Comparison of ENCODE assay signal across 9 mouse cellular contexts in the genomic region with DNA sequence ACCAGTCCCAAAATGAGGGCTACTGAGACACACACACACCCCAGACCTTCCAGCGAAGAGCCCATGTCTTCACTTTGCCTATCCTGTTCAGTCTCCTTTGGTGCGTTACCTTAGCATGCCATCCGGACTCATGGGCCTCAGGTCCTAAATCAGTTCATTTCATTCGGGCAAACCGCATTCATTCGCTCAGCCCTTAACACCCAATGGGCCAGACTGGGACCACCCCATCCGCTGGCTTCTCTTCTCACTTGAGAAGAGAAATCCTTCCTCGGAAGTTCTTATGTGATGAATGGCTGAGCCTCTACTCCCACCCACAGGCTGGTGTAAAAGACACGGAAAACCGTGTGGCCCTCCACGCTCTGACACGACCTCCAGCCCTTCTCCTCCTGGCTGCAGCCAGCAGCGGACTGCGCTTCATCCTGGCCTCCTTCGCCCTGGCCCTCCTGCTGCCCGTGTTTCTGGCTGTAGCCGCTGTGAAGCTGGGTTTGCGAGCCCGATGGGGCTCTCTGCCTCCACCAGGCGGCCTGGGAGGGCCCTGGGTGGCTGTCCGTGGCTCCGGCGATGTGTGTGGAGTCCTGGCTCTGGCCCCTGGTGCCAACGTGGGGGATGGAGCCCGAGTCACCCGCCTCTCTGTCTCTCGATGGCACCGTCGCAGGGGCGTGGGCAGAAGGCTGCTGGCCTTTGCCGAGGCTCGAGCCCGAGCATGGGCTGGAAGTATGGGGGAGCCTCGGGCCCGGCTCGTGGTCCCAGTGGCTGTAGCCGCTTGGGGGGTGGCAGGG. TPM values are rescaled to one million over a fixed set of nuclear protein-coding genes. Genes with fewer than 3 reads are reported as not detected.
DNase-seq lines count a peak whose midpoint lies in the region; ATAC-seq and TF ChIP-seq lines count a peak whose summit lies in the region.
"Had no signal": no experiment of that assay in that cellular context is flagged by ENCODE, and none has a peak within 500 bp of the region (broad histone marks: within the 10 kb centered on the region; RNA-seq: fewer than 3 reads in every experiment).

No protein-coding gene starts in this region.

- ATAC-seq in forebrain, postnatal 0 days, result peak; percentile 8
- ATAC-seq in hindbrain, embryonic 12.5 days (ENCODE audit: low FRiP score), result peak; percentile 3
- ATAC-seq in midbrain, embryonic 11.5 days (ENCODE audit: low FRiP score), result no peak
- peak; percentile 28; the same call in 1 of the 2 replicates for ATAC-seq in stomach, postnatal 0 days (ENCODE audit: low FRiP score, low TSS enrichment)

- 3% methylated on average over 37 of the region's 37 CpGs for WGBS in cerebellum, adult 2 months
- WGBS in forebrain, postnatal 0 days, result 5% methylated on average over 37 of the region's 37 CpGs
- WGBS in hindbrain, embryonic 12.5 days, result 4% methylated on average over 37 of the region's 37 CpGs
- WGBS in midbrain, embryonic 11.5 days, result 4% methylated on average over 37 of the region's 37 CpGs
- WGBS in stomach, postnatal 0 days, result 8% methylated on average over 37 of the region's 37 CpGs

- 0 out of 2 replicates have a peak, but pooled peaks have one; percentile 45 for TF ChIP-seq POLR2A in cerebellum, adult 2 months (IDR thresholded peaks at IDR 0.05; ENCODE audit: borderline replicate concordance, insufficient read depth, low read length)

- H3K9ac ChIP-seq in forebrain, postnatal 0 days, result peak overlapping the region; percentile 68
- H3K9ac ChIP-seq in hindbrain, embryonic 12.5 days, result peak overlapping the region; percentile 58
- H3K9ac ChIP-seq in midbrain, embryonic 11.5 days (ENCODE audit: low read length), result peak overlapping the region; percentile 74
- peak overlapping the region; percentile 38 for H3K9ac ChIP-seq in stomach, postnatal 0 days (ENCODE audit: low read length)

- no peaks in the 10 kb centered on the region; the same call in 1 of the 2 replicates for H3K4me1 ChIP-seq in cerebellum, adult 2 months (ENCODE audit: control insufficient read depth, insufficient read depth, low read length)
- H3K4me1 ChIP-seq in forebrain, postnatal 0 days (ENCODE audit: insufficient read depth), result peaks cover 28% of the 10 kb centered on the region; the same call in 1 of the 2 replicates
- H3K4me1 ChIP-seq in hindbrain, embryonic 12.5 days, result peaks cover 77% of the 10 kb centered on the region
- H3K4me1 ChIP-seq in midbrain, embryonic 11.5 days (ENCODE audit: control insufficient read depth, insufficient read depth, low read length), result peaks cover 62% of the 10 kb centered on the region
- peaks cover 10% of the 10 kb centered on the region for H3K4me1 ChIP-seq in stomach, postnatal 0 days (replicated peaks; ENCODE audit: control insufficient read depth, insufficient read depth)

- peak; percentile 74 for TF ChIP-seq CTCF in layer of hippocampus, adult 2 months (conservative IDR thresholded peaks at IDR 0.05)
- TF ChIP-seq CTCF in cerebellum, adult 2 months (IDR thresholded peaks at IDR 0.05; ENCODE audit: borderline replicate concordance, insufficient read depth, low read depth, low read length), result peak; percentile 34; the same call in 1 of the 2 replicates
- peak; percentile 67 for TF ChIP-seq CTCF in forebrain, postnatal 0 days (IDR thresholded peaks at IDR 0.05; ENCODE audit: low read depth)
- TF ChIP-seq CTCF in stomach, postnatal 0 days (IDR thresholded peaks at IDR 0.05; ENCODE audit: low read depth), result peak; percentile 68

- H3K4me2 ChIP-seq in forebrain, postnatal 0 days (ENCODE audit: low read depth), result peak overlapping the region; percentile 97
- peak overlapping the region; percentile 88 for H3K4me2 ChIP-seq in hindbrain, embryonic 12.5 days (replicated peaks)
- H3K4me2 ChIP-seq in midbrain, embryonic 11.5 days, result peak overlapping the region; percentile 93
- H3K4me2 ChIP-seq in stomach, postnatal 0 days (replicated peaks; ENCODE audit: low read depth), result peak overlapping the region; percentile 57

- H3K27me3 ChIP-seq in cerebellum, adult 2 months (ENCODE audit: control insufficient read depth, insufficient read depth, low read length), result no peaks in the 10 kb centered on the region
- H3K27me3 ChIP-seq in forebrain, postnatal 0 days (ENCODE audit: insufficient read depth, low read length), result no peaks in the 10 kb centered on the region
- no peaks in the 10 kb centered on the region for H3K27me3 ChIP-seq in hindbrain, embryonic 12.5 days
- no peaks in the 10 kb centered on the region; the same call in 1 of the 2 replicates for H3K27me3 ChIP-seq in midbrain, embryonic 11.5 days (ENCODE audit: control insufficient read depth, insufficient read depth, low read length)
- H3K27me3 ChIP-seq in stomach, postnatal 0 days (ENCODE audit: control insufficient read depth, insufficient read depth, low read length), result no peaks in the 10 kb centered on the region

- no peak for DNase-seq in layer of hippocampus, adult 2 months (ENCODE audit: low spot score in 2 of 2)
- no peak for DNase-seq in layer of hippocampus, adult 9-10 months (ENCODE audit: low spot score)
- DNase-seq in cerebellum, adult 2 months, result peak; percentile 74 to 76
- DNase-seq in forebrain, postnatal 0 days, result peak; percentile 67
- peak; percentile 66 to 69 for DNase-seq in left cerebral cortex, postnatal 36 days (ENCODE audit: low spot score in 2 of 2)
- DNase-seq in midbrain, embryonic 11.5 days (ENCODE audit: low spot score, missing footprints), result peak; percentile 92
- peak; percentile 69 for DNase-seq in stomach, postnatal 0 days (ENCODE audit: low spot score)

- TF ChIP-seq EP300 in stomach, postnatal 0 days (optimal IDR thresholded peaks at IDR 0.05), result no peak

- peak overlapping the region; percentile 85 for H3K4me3 ChIP-seq in layer of hippocampus, adult 2 months
- peak overlapping the region; percentile 51 for H3K4me3 ChIP-seq in cerebellum, adult 2 months (replicated peaks; ENCODE audit: insufficient read depth, low read depth, low read length)
- H3K4me3 ChIP-seq in forebrain, postnatal 0 days (ENCODE audit: low read depth, low read length), result peak overlapping the region; percentile 53
- H3K4me3 ChIP-seq in hindbrain, embryonic 12.5 days, result peak overlapping the region; percentile 35
- H3K4me3 ChIP-seq in midbrain, embryonic 11.5 days (ENCODE audit: low read depth, low read length), result peak overlapping the region; percentile 35
- 0 out of 2 replicates have a peak overlapping the region, but pooled peaks have one; percentile 6 for H3K4me3 ChIP-seq in stomach, postnatal 0 days (ENCODE audit: low read depth, low read length)

- no peaks in the 10 kb centered on the region for H3K9me3 ChIP-seq in forebrain, postnatal 0 days (ENCODE audit: low read length)
- no peaks in the 10 kb centered on the region for H3K9me3 ChIP-seq in hindbrain, embryonic 12.5 days (replicated peaks)
- no peaks in the 10 kb centered on the region for H3K9me3 ChIP-seq in midbrain, embryonic 11.5 days (ENCODE audit: control insufficient read depth, low read length)
- H3K9me3 ChIP-seq in stomach, postnatal 0 days (ENCODE audit: control insufficient read depth, low read length), result no peaks in the 10 kb centered on the region

- peak overlapping the region; percentile 94 for H3K27ac ChIP-seq in layer of hippocampus, adult 2 months
- H3K27ac ChIP-seq in cerebellum, adult 2 months (ENCODE audit: insufficient read depth, low read length), result peak overlapping the region; percentile 89
- peak overlapping the region; percentile 96 for H3K27ac ChIP-seq in forebrain, postnatal 0 days (ENCODE audit: low read depth, low read length)
- peak overlapping the region; percentile 98 for H3K27ac ChIP-seq in hindbrain, embryonic 12.5 days
- peak overlapping the region; percentile 98 for H3K27ac ChIP-seq in midbrain, embryonic 11.5 days (ENCODE audit: low read depth, low read length)
- peak overlapping the region; percentile 88 for H3K27ac ChIP-seq in stomach, postnatal 0 days (replicated peaks)

- H3K36me3 ChIP-seq in forebrain, postnatal 0 days (ENCODE audit: insufficient read depth), result peaks cover 25% of the 10 kb centered on the region
- peaks cover 23% of the 10 kb centered on the region for H3K36me3 ChIP-seq in hindbrain, embryonic 12.5 days
- H3K36me3 ChIP-seq in midbrain, embryonic 11.5 days (ENCODE audit: control insufficient read depth, insufficient read depth, low read length), result peaks cover 10% of the 10 kb centered on the region
- peaks cover 13% of the 10 kb centered on the region for H3K36me3 ChIP-seq in stomach, postnatal 0 days (ENCODE audit: control insufficient read depth, insufficient read depth, low read length)

- intact Hi-C loops in left cerebral cortex, postnatal 36 days (cut with DNase I), result loop anchor here (5.0 kb wide), 3 partner anchors 61 to 134 kb away; partner anchors contain the start of gene Shisa7

RNA-seq across cellular contexts. Expression of gene Ssc5d, which starts 1.8 kb away (rescaled TPM):
- 1 to 10 TPM; 2.4 to 3.5 TPM for total RNA-seq in layer of hippocampus, adult 2 months (2021)
- polyA plus RNA-seq in cerebellum, adult 2 months (2012; rRNA removed), result 1.9 TPM in 2 replicates
- 0.54 and 1.7 TPM in 2 replicates for total RNA-seq in forebrain, postnatal 0 days (2014; rRNA removed)
- 0.51 and 0.63 TPM in 2 replicates for polyA plus RNA-seq in forebrain, postnatal 0 days (2015; fragmentation: Nextera tagmentation; extraction: Ambion mirVana)
- 1.6 and 2.2 TPM in 2 replicates for polyA plus RNA-seq in hindbrain, embryonic 12.5 days (2016; fragmentation: Nextera tagmentation; extraction: Ambion mirVana)
- 1 to 10 TPM in 1 of 2 experiments, under 1 TPM in 1; 0.84 to 3.6 TPM for total RNA-seq in left cerebral cortex, postnatal 36 days (2021)
- polyA plus RNA-seq in midbrain, embryonic 11.5 days (2014; fragmentation: Nextera tagmentation; extraction: Ambion mirVana), result 1.0 and 1.6 TPM in 2 replicates
- 1.3 and 1.9 TPM in 2 replicates for polyA plus RNA-seq in stomach, postnatal 0 days (2015; fragmentation: Nextera tagmentation; extraction: Ambion mirVana)

RNA-seq across cellular contexts. Expression of gene Nat14, which starts 1.9 kb away (rescaled TPM):
- 100 to 1,000 TPM; 103 to 114 TPM for total RNA-seq in layer of hippocampus, adult 2 months (2021)
- polyA plus RNA-seq in cerebellum, adult 2 months (2012; rRNA removed), result 33.5 and 37.5 TPM in 2 replicates
- total RNA-seq in forebrain, postnatal 0 days (2014; rRNA removed), result 45.5 and 69.9 TPM in 2 replicates
- 20.5 and 54.3 TPM in 2 replicates for polyA plus RNA-seq in forebrain, postnatal 0 days (2015; fragmentation: Nextera tagmentation; extraction: Ambion mirVana)
- 12.3 and 14.3 TPM in 2 replicates for polyA plus RNA-seq in hindbrain, embryonic 12.5 days (2016; fragmentation: Nextera tagmentation; extraction: Ambion mirVana)
- total RNA-seq in left cerebral cortex, postnatal 36 days (2021), result 100 to 1,000 TPM; 103 to 106 TPM
- polyA plus RNA-seq in midbrain, embryonic 11.5 days (2014; fragmentation: Nextera tagmentation; extraction: Ambion mirVana), result 8.0 and 10.4 TPM in 2 replicates
- 2.3 and 2.5 TPM in 2 replicates for polyA plus RNA-seq in stomach, postnatal 0 days (2015; fragmentation: Nextera tagmentation; extraction: Ambion mirVana)

RNA-seq across cellular contexts. Expression of gene Zfp628, which starts 8.8 kb away (rescaled TPM):
- total RNA-seq in layer of hippocampus, adult 2 months (2021), result 10 to 100 TPM; 15.0 to 15.8 TPM
- 9.8 and 10.4 TPM in 2 replicates for polyA plus RNA-seq in cerebellum, adult 2 months (2012; rRNA removed)
- total RNA-seq in forebrain, postnatal 0 days (2014; rRNA removed), result 5.4 and 9.2 TPM in 2 replicates
- polyA plus RNA-seq in forebrain, postnatal 0 days (2015; fragmentation: Nextera tagmentation; extraction: Ambion mirVana), result 5.8 and 6.0 TPM in 2 replicates
- 4.3 and 4.8 TPM in 2 replicates for polyA plus RNA-seq in hindbrain, embryonic 12.5 days (2016; fragmentation: Nextera tagmentation; extraction: Ambion mirVana)
- total RNA-seq in left cerebral cortex, postnatal 36 days (2021), result 10 to 100 TPM; 14.0 to 17.0 TPM
- 3.5 and 3.8 TPM in 2 replicates for polyA plus RNA-seq in midbrain, embryonic 11.5 days (2014; fragmentation: Nextera tagmentation; extraction: Ambion mirVana)
- polyA plus RNA-seq in stomach, postnatal 0 days (2015; fragmentation: Nextera tagmentation; extraction: Ambion mirVana), result 1.8 and 1.9 TPM in 2 replicates

RNA-seq across cellular contexts. Expression of gene Gm36210, which starts 17.5 kb away (rescaled TPM):
- total RNA-seq in layer of hippocampus, adult 2 months (2021), result under 1 TPM in 1 of 2 experiments, not detected in 1; 0.28 TPM
- polyA plus RNA-seq in cerebellum, adult 2 months (2012; rRNA removed), result 0.59 and 0.61 TPM in 2 replicates
- 0.48 and 0.85 TPM in 2 replicates for total RNA-seq in forebrain, postnatal 0 days (2014; rRNA removed)
- 0.29 and 0.47 TPM in 2 replicates for polyA plus RNA-seq in forebrain, postnatal 0 days (2015; fragmentation: Nextera tagmentation; extraction: Ambion mirVana)
- polyA plus RNA-seq in hindbrain, embryonic 12.5 days (2016; fragmentation: Nextera tagmentation; extraction: Ambion mirVana), result not detected in 2 replicates
- total RNA-seq in left cerebral cortex, postnatal 36 days (2021), result under 1 TPM in 1 of 2 experiments, not detected in 1; 0.32 TPM
- polyA plus RNA-seq in midbrain, embryonic 11.5 days (2014; fragmentation: Nextera tagmentation; extraction: Ambion mirVana), result 0.12 TPM in 1 of 2 replicates, not detected in the other
- not detected in 2 replicates for polyA plus RNA-seq in stomach, postnatal 0 days (2015; fragmentation: Nextera tagmentation; extraction: Ambion mirVana)
- total RNA-seq: G1E had no signal
- polyA plus RNA-seq: G1E had no signal

RNA-seq across cellular contexts. Expression of gene Sbk2, which starts 40.4 kb away (rescaled TPM):
- total RNA-seq in layer of hippocampus, adult 2 months (2021), result under 1 TPM in 1 of 2 experiments, not detected in 1; 0.31 TPM
- polyA plus RNA-seq in cerebellum, adult 2 months (2012; rRNA removed), result 0.15 and 0.38 TPM in 2 replicates
- total RNA-seq in forebrain, postnatal 0 days (2014; rRNA removed), result not detected in 2 replicates
- not detected in 2 replicates for polyA plus RNA-seq in forebrain, postnatal 0 days (2015; fragmentation: Nextera tagmentation; extraction: Ambion mirVana)
- polyA plus RNA-seq in hindbrain, embryonic 12.5 days (2016; fragmentation: Nextera tagmentation; extraction: Ambion mirVana), result not detected in 2 replicates
- total RNA-seq in left cerebral cortex, postnatal 36 days (2021), result under 1 TPM in 1 of 2 experiments, not detected in 1; 0.15 TPM
- polyA plus RNA-seq in midbrain, embryonic 11.5 days (2014; fragmentation: Nextera tagmentation; extraction: Ambion mirVana), result not detected in 2 replicates
- polyA plus RNA-seq in stomach, postnatal 0 days (2015; fragmentation: Nextera tagmentation; extraction: Ambion mirVana), result 0.15 TPM in 1 of 2 replicates, not detected in the other
- polyA plus RNA-seq: G1E had no signal

Comparison
In these comparisons a context has a peak if more than half of its experiments do, and no peak if none do; other contexts are left out.
1. DNase-seq: peak in cerebellum, adult 2 months (2 of 2), forebrain, postnatal 0 days (single experiment), left cerebral cortex, postnatal 36 days (2 of 2), midbrain, embryonic 11.5 days (single experiment) and stomach, postnatal 0 days (single experiment); none in layer of hippocampus, adult 2 months (0 of 2) and layer of hippocampus, adult 9-10 months (single experiment).
2. H3K4me3 ChIP-seq: peak in every context shown above with its lines; median percentile 85 in layer of hippocampus, adult 2 months; 53 in forebrain, postnatal 0 days; 51 in cerebellum, adult 2 months; 35 in hindbrain, embryonic 12.5 days; 35 in midbrain, embryonic 11.5 days; 6 in stomach, postnatal 0 days.
3. Peak in every context shown above with its lines, with median percentiles within 50 percentile points of each other: H3K27ac ChIP-seq, CTCF ChIP-seq, H3K4me2 ChIP-seq and H3K9ac ChIP-seq.